Mouse (Mus musculus) kidney, adult 2 months (tissue): ENCODE measurements around the gene Fam208b.

Source experiments
- CTCF ChIP-seq: fragments of 200-500 bp; conservative IDR thresholded peaks from 2 replicates; pipeline ENCODE4 v1.5.1; 2011; ENCODE audit warnings: low read depth, mild to moderate bottlenecking, control low read depth, low read length, moderate library complexity, mixed read lengths; ENCODE audit not compliant: insufficient read depth, insufficient read length
- POLR2A ChIP-seq: fragments of 200-500 bp; IDR thresholded peaks from one replicate; pipeline ENCODE4 v1.6.1; 2011; ENCODE audit warnings: low read depth, low read length, control low read depth

- TF ChIP-seq CTCF (no peak), POLR2A (no peak)
Observed at GRCm38 (mm10) chr13:3654432-3654831, 43.5 kb upstream of the Fam208b start.
